Mouse (Mus musculus): Measurements from ENCODE around the gene Rhobtb1. TPM values are rescaled to one million over a fixed set of nuclear protein-coding genes. Genes with fewer than 3 reads are reported as not detected.

Gene Rhobtb1
- polyA plus RNA-seq, 1 experiment from 2014 or later, result 19.3 TPM

DNA sequence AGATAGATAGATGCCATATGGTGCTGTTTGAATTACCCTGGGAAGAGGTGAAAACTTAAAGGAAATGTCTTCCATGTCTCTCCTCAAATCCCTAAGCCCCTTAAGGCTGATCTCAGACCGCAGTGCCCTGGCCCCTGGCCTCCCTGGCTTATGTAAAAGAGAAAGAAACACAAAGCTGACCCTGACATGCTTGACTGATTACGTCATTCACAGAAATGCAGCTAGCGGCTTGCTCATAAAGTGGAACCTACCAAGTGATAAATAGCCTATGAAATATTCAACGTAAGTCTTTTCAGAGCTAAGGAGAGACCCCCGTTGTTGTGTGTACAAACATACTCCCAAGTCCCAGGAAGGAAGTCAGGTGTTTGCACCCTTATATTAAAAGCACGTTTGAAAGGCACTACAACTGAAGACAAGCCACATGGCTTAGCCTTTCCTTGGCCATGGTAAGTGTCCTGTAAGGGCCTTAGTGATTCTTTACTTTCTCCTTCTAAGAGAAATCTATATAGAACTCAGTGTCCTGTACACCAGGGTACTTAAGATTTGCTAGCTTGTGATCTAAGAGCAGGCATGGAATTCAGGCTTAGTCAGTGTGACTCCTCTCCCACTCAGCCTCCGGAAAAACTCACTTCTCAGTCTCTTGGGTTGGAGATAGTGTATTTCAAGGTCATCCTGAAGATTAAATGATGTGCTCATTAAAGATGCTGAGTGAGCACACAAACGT is 53.6 kb downstream of the Rhobtb1 start:
- no peaks in the 10 kb centered on the region for H3K27me3 ChIP-seq (replicated peaks; ENCODE audit: low read depth, poor library complexity, severe bottlenecking)
- H3K27ac ChIP-seq (replicated peaks), result no peak overlapping the region
- no peaks in the 10 kb centered on the region for H3K9me3 ChIP-seq
- no peak overlapping the region for H3K4me3 ChIP-seq
- WGBS, result 56% methylated on average over 8 of the region's 8 CpGs
- H3K36me3 ChIP-seq (replicated peaks), result peaks cover 7% of the 10 kb centered on the region
- peaks cover 5% of the 10 kb centered on the region for H3K4me1 ChIP-seq
- DNase-seq (ENCODE audit: low spot score), result peak; percentile 15

DNA sequence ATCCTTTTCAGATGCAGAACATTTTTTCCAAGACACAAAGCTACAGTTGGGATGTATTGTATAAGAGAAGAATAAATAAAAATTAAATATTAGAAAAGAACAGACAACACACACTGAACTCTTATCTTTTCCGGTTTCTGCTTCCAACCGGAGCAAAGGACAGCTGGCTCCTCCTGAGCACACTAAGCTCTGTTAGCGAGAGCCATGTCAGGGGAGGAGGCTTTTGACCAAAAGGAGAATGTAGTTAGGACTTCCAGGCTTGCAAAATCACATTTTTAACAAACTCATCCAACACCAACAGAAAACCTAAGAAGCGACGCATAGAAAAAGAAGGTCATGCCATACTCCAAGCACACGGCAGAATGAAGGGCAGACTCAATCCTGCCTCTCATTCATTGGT is 54.8 kb downstream of the Rhobtb1 start:
- H3K9me3 ChIP-seq, result no peaks in the 10 kb centered on the region
- H3K27me3 ChIP-seq (replicated peaks; ENCODE audit: low read depth, poor library complexity, severe bottlenecking), result no peaks in the 10 kb centered on the region
- no peak overlapping the region for H3K4me3 ChIP-seq
- 89% methylated on average over 6 of the region's 6 CpGs for WGBS
- DNase-seq (ENCODE audit: low spot score), result no peak
- no peak overlapping the region for H3K27ac ChIP-seq (replicated peaks)
- H3K36me3 ChIP-seq (replicated peaks), result peaks cover 15% of the 10 kb centered on the region
- H3K4me1 ChIP-seq, result peaks cover 7% of the 10 kb centered on the region

DNA sequence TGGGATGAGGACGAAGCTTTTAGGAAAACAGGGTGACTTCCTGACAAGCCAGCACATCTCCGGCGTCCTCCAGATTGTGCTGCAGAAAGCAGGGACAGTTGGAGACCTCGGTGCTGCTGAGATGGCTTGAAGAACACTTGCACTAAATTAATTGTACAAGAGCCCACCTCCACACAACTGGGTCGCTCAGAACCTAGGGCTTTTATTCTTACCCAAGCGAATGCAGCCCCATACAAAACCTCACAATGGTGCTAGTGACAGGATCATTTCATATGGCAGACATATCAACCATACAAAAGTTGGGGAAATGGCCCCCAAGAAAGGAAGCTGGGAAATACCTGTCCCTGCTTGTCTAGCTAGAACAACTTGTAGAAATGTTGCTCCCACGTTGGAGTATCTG is 56.2 kb downstream of the Rhobtb1 start:
- DNase-seq (ENCODE audit: low spot score), result no peak
- H3K4me3 ChIP-seq, result no peak overlapping the region
- no peaks in the 10 kb centered on the region for H3K9me3 ChIP-seq
- WGBS, result 83% methylated on average over 7 of the region's 7 CpGs
- no peaks in the 10 kb centered on the region for H3K27me3 ChIP-seq (replicated peaks; ENCODE audit: low read depth, poor library complexity, severe bottlenecking)
- H3K36me3 ChIP-seq (replicated peaks), result peaks cover 15% of the 10 kb centered on the region
- no peak overlapping the region for H3K27ac ChIP-seq (replicated peaks)
- H3K4me1 ChIP-seq, result peaks cover 20% of the 10 kb centered on the region

DNA sequence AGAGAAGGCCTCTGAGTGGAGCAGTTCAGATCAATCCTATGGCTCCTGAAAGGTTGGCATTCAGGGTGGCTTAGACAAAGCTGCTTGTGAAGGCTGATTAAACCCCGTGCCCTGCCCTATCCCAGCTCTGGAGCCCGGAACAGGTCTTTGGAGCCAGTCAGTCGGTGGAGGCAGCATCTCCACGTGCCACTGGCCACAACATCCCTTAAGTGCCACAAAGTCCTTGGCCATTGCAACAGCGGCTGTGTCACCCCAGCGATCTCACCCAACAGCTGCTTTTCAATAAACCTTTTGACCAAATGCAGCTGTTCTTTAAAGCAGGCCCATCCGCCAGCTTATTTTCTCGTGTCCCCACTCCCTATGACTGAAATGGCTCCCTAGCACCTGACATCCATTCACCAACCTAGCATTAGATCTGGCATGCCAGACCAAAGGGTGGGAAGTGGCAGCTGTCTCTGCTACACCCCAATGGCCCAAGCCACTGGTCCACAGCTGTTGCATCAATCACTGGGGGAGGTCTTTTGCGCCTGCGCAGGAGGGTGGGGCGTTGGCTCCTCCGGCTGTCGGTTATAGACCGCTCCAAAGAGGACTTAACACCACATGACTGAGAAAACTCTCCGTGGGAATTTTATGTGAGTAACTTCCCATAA is 56.9 kb downstream of the Rhobtb1 start:
- H3K36me3 ChIP-seq (replicated peaks), result peaks cover 15% of the 10 kb centered on the region
- no peaks in the 10 kb centered on the region for H3K9me3 ChIP-seq
- WGBS, result 91% methylated on average over 15 of the region's 15 CpGs
- no peaks in the 10 kb centered on the region for H3K27me3 ChIP-seq (replicated peaks; ENCODE audit: low read depth, poor library complexity, severe bottlenecking)
- no peak overlapping the region for H3K4me3 ChIP-seq
- no peak for DNase-seq (ENCODE audit: low spot score)
- H3K4me1 ChIP-seq, result peaks cover 20% of the 10 kb centered on the region
- H3K27ac ChIP-seq (replicated peaks), result no peak overlapping the region

DNA sequence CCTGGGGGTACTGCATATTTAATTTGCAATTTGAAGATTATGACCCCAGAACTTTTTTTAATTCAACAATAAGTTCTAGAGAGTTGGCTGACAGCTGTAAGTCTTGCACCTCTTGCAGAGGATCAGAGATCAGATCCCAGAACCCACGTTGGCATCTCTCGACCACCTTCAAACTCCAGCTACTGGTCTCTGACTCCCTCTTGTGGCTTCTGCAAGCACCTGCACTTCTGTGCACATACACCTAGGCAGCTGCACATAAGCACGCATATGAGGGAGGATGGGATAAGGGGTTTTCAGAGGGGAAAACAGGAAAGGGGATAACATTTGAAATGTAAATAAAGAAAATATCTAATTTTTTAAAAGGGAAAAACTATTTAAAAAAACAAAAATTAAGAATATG is 57.5 kb downstream of the Rhobtb1 start:
- Histone ChIP-seq H3K36me3 (replicated peaks) (peaks cover 15% of the 10 kb centered on the region), H3K4me3 (no peak overlapping the region), H3K27me3 (replicated peaks; ENCODE audit: low read depth, poor library complexity, severe bottlenecking) (no peaks in the 10 kb centered on the region), H3K4me1 (peaks cover 23% of the 10 kb centered on the region), H3K9me3 (no peaks in the 10 kb centered on the region), H3K27ac (replicated peaks) (no peak overlapping the region)
- DNase-seq (ENCODE audit: low spot score), result no peak
- WGBS, result 92% methylated on average over 3 of the region's 3 CpGs

DNA sequence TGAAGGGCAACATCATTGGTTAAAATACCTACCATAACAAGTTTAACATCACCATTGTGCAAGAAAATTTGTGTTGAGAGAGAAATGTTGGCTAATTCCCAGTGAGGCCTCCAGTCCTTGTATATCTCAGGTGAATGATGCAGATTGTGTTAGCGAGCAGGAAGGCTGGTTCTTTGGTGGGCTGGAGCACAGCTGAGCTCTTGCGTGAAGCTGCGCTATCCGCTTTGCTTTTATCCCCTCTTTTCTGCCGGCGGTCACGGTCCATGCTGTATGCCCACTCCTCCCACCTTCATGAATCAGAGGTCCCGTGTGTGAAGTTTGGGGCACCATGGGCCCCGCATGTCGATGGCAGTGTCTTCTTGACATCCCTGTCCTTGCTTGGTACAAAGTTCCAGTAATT is 58.8 kb downstream of the Rhobtb1 start:
- Histone ChIP-seq H3K9me3 (no peaks in the 10 kb centered on the region), H3K27me3 (replicated peaks; ENCODE audit: low read depth, poor library complexity, severe bottlenecking) (no peaks in the 10 kb centered on the region), H3K4me3 (no peak overlapping the region), H3K36me3 (replicated peaks) (peaks cover 15% of the 10 kb centered on the region), H3K4me1 (peaks cover 26% of the 10 kb centered on the region), H3K27ac (replicated peaks) (no peak overlapping the region)
- DNase-seq (ENCODE audit: low spot score), result no peak
- 95% methylated on average over 10 of the region's 10 CpGs for whole genome bisulfite sequencing

DNA sequence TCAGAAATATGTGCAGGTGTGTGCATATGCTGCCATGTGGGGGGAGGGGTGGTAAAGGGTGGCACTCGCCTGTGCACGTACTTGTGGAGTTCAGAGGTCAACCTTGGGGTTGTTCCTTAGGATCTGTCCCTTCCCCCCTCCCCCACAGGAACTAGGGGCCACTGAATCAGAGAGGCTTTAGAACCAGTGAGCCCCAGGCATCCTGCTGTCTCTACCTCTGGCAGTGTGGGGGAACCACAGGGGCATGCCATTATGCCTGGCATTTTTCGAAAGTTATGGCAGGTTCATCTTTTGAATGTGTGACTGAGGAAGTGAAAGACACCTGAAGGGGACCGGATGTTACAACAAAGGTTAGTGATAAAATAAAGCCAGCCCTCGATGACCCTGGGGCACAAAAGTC is 59.4 kb downstream of the Rhobtb1 start:
- no peak overlapping the region for H3K4me3 ChIP-seq
- no peaks in the 10 kb centered on the region for H3K27me3 ChIP-seq (replicated peaks; ENCODE audit: low read depth, poor library complexity, severe bottlenecking)
- no peak overlapping the region for H3K27ac ChIP-seq (replicated peaks)
- H3K9me3 ChIP-seq, result no peaks in the 10 kb centered on the region
- H3K36me3 ChIP-seq (replicated peaks), result peaks cover 17% of the 10 kb centered on the region
- 74% methylated on average over 5 of the region's 5 CpGs for WGBS
- DNase-seq (ENCODE audit: low spot score), result no peak
- peaks cover 26% of the 10 kb centered on the region for H3K4me1 ChIP-seq

DNA sequence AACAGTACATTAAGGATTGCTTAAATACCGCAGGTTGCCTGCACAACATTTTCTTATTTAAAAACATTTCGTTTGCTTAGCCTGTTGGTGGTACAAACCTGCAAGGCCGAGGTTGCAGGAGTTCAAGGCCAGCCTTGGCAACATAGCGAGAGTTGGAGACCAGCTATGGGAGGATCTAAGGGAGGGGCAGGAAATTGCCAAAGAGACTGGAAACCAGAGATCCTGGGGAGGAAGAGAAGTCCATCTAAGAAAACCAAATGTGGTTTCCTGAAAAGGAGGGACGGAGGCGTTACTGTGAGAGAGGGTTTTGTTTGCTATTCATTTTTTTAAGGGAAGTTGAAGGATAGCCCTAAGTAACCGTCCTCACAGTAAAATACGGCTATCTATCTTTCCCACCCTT is 60.3 kb downstream of the Rhobtb1 start:
- Histone ChIP-seq H3K4me1 (peaks cover 26% of the 10 kb centered on the region), H3K27ac (replicated peaks) (peak overlapping the region; percentile 99), H3K9me3 (peaks cover 3% of the 10 kb centered on the region; the same call in 1 of the 2 replicates), H3K36me3 (replicated peaks) (peaks cover 26% of the 10 kb centered on the region), H3K4me3 (peak overlapping the region; percentile 90), H3K27me3 (replicated peaks; ENCODE audit: low read depth, poor library complexity, severe bottlenecking) (no peaks in the 10 kb centered on the region)
- peak; percentile 16 for DNase-seq (ENCODE audit: low spot score)
- WGBS, result 50% methylated on average over 8 of the region's 8 CpGs

DNA sequence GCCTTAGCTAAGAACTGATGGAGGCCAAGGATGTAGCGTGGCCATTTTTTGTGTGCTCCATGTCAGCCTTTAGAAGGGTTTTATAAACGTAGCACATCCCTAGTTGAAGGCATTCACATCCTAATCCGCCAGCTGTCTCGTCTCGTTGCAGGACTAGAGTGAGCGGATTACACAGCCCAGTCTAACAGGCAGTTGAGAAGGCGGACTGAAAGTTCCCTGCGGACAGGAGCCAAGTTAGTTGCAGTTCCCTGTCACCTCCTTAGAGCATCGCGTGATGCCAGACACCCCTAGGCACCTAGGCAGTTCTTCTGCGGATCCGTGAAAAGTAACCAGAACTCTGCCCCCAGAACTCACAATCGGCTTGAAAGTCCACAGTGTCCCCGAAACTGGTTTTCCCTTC is 60.7 kb downstream of the Rhobtb1 start:
- Histone ChIP-seq H3K9me3 (peaks cover 4% of the 10 kb centered on the region; the same call in 1 of the 2 replicates), H3K4me3 (peak overlapping the region; percentile 90), H3K27ac (replicated peaks) (peak overlapping the region; percentile 99), H3K27me3 (replicated peaks; ENCODE audit: low read depth, poor library complexity, severe bottlenecking) (no peaks in the 10 kb centered on the region), H3K36me3 (replicated peaks) (peaks cover 31% of the 10 kb centered on the region), H3K4me1 (peaks cover 26% of the 10 kb centered on the region)
- 4% methylated on average over 14 of the region's 14 CpGs for WGBS
- no peak for DNase-seq (ENCODE audit: low spot score)

DNA sequence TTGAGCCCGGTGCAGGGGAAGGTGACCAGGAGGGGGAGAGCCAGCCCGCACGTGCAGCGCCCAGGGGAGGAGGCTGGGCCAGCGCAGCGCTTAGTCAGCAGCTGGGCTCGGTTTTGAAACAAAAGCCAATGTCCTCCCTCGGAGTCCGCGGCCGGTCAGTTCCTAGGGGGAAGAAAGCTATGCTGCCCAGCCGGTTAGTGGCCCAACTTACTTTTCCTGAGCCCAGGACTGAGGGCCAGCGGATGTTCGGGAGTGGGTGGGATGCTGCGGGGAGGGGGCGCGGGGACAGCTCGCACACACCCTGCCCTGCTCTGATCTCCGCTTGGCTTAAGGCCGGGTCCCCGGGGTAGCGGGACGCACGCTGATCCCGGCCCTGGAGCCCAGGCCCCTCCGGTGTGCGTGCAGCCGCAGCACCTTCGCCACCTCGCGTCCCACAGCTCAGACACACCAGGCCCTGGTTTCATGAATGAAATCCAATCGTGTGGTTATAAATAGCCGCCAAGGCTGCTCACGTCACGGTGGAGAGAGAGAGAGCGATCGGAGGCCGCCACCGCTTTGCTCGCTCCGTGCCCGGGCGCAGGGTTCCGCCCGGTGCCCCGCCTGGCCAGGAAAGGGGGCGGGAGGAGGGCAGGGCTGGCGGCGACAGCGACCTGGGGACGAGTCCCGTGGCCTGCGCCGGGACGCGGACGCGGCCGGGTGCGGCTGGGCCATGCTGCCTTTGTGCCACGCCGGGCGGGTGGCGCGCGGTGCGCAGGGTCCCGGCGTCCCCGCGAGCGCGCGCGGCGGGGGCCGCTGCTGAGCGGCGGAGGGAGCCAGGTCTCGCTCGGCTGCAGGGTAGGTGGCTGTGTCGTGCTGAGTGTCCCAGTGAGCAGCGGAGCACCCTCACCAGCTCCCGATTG is 61.6 kb downstream of the Rhobtb1 start, which contains the start of gene A930033H14Rik:
Gene A930033H14Rik (minus strand): TSS at position 557 of the 899 bp plus-strand sequence.
- peak within 1 kb of the TSS; percentile 99 for H3K27ac ChIP-seq (replicated peaks)
- peaks cover 26% of the 10 kb centered on the region for H3K4me1 ChIP-seq
- H3K36me3 ChIP-seq (replicated peaks), result peaks cover 39% of the 10 kb centered on the region
- WGBS, result under 1% methylated on average over 84 of the region's 84 CpGs
- peaks cover 4% of the 10 kb centered on the region; the same call in 1 of the 2 replicates for H3K9me3 ChIP-seq
- no peaks in the 10 kb centered on the region for H3K27me3 ChIP-seq (replicated peaks; ENCODE audit: low read depth, poor library complexity, severe bottlenecking)
- peak within 1 kb of the TSS; percentile 90 for H3K4me3 ChIP-seq
- peak; percentile 86 for DNase-seq (ENCODE audit: low spot score)

DNA sequence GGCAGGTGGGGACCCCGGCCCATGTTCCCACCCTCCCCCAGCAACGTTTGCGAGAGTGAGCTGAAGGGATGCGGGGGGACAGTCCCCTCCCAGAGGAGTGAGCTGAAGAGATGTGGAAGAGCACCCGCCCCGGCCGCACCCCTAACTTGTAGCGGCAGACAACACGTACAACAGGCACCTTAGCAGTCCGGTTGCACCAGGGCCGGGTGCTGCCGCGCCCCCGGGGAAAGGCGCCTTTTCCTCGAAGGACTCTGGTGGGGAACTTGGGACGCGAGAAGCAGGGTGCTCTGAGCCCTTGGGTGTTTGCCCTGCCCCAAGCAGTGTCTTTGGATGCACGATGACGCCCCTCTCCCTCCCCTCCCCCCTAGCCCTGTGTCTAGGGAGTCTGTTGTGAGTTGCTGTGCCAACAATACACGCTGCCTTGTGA is 62.2 kb downstream of the Rhobtb1 start:
- Histone ChIP-seq H3K27me3 (replicated peaks; ENCODE audit: low read depth, poor library complexity, severe bottlenecking) (no peaks in the 10 kb centered on the region), H3K4me3 (peak overlapping the region; percentile 90), H3K36me3 (replicated peaks) (peaks cover 46% of the 10 kb centered on the region), H3K9me3 (peaks cover 4% of the 10 kb centered on the region; the same call in 1 of the 2 replicates), H3K27ac (replicated peaks) (peak overlapping the region; percentile 99), H3K4me1 (peaks cover 26% of the 10 kb centered on the region)
- WGBS, result 2% methylated on average over 21 of the region's 21 CpGs
- DNase-seq (ENCODE audit: low spot score), result peak; percentile 70

DNA sequence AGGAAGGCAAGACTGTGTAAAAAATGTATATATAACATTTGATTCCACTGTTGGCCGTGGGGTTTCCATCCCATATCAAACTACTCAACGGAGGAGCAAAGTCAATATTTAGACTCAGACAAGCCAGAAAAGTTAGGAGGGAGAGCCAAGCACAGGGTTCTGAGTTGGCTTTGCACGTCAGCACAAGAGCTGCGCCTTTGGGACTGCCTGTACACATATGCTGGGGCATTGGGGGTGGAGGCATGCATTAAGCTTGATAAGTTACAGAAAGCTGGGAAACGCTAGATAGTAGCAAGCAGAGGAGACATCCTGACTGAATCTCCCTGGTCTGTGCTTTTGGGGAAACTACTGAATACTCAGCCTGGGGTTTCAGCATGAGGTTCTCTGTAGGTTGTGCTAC is 62.8 kb downstream of the Rhobtb1 start:
- H3K27ac ChIP-seq (replicated peaks), result peak overlapping the region; percentile 99
- no peaks in the 10 kb centered on the region for H3K27me3 ChIP-seq (replicated peaks; ENCODE audit: low read depth, poor library complexity, severe bottlenecking)
- H3K9me3 ChIP-seq, result peaks cover 4% of the 10 kb centered on the region; the same call in 1 of the 2 replicates
- peaks cover 51% of the 10 kb centered on the region for H3K36me3 ChIP-seq (replicated peaks)
- peaks cover 26% of the 10 kb centered on the region for H3K4me1 ChIP-seq
- peak overlapping the region; percentile 90 for H3K4me3 ChIP-seq
- DNase-seq (ENCODE audit: low spot score), result peak; percentile 19
- 34% methylated on average over 5 of the region's 5 CpGs for WGBS

All from embryonic facial prominence, embryonic 10.5 days (tissue).